11 mouse cellular contexts compared by ENCODE assay signal in the genomic region with DNA sequence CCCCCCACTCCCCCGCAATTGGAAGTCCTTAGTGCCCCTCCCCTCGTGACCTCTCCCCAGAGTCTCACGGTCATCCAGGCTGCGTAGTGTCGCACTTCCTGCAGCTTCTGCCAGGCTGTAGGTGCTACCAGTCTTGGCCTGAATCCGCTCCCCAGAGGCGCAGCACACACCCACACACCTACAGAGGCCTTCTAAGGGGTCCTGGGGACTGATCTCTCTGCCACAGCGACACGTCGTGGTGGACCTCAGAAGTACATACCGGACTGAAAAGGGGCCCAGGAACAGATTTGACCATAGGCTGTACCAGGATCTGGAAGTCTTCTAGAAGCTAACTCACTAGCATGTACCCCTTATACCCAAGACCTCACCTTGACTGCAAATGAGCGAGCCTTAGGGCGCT. TPM values are rescaled to one million over a fixed set of nuclear protein-coding genes. Genes with fewer than 3 reads are reported as not detected.
A peak's percentile ranks its signal among the peaks of the same experiment; 100 is the strongest.
DNase-seq lines count a peak whose midpoint lies in the region; ATAC-seq and TF ChIP-seq lines count a peak whose summit lies in the region.
"Had no signal": no experiment of that assay in that cellular context is flagged by ENCODE, and none has a peak within 500 bp of the region (broad histone marks: within the 10 kb centered on the region; RNA-seq: fewer than 3 reads in every experiment).

No protein-coding gene starts in this region.

- H3K4me2 ChIP-seq in hindbrain, embryonic 12.5 days (replicated peaks): no peak overlapping the region
- H3K4me2 ChIP-seq: heart, embryonic 13.5 days had no signal

- peak; percentile 52; the same call in 1 of the 2 replicates for ATAC-seq in hindbrain, embryonic 12.5 days (ENCODE audit: low FRiP score)

- H3K4me3 ChIP-seq in thymus, adult 2 months (ENCODE audit: control insufficient read depth, insufficient read depth, low read length): no peak overlapping the region
- no peak overlapping the region for H3K4me3 ChIP-seq in hindbrain, embryonic 12.5 days
- H3K4me3 ChIP-seq: heart, embryonic 13.5 days had no signal

- no peaks in the 10 kb centered on the region for H3K27me3 ChIP-seq in thymus, adult 2 months (ENCODE audit: control insufficient read depth, insufficient read depth, low read length)
- H3K27me3 ChIP-seq in hindbrain, embryonic 12.5 days: peaks cover 27% of the 10 kb centered on the region

- 28% methylated on average over 13 of the region's 13 CpGs for WGBS in thymus, adult 2 months
- 22% methylated on average over 13 of the region's 13 CpGs for WGBS in hindbrain, embryonic 12.5 days

- H3K27ac ChIP-seq in thymus, adult 2 months (ENCODE audit: control insufficient read depth, insufficient read depth, low read length): no peak overlapping the region
- H3K27ac ChIP-seq in hindbrain, embryonic 12.5 days: no peak overlapping the region
- H3K27ac ChIP-seq: heart, embryonic 13.5 days; macrophage had no signal

- H3K9ac ChIP-seq in hindbrain, embryonic 12.5 days: no peak overlapping the region
- H3K9ac ChIP-seq: heart, embryonic 13.5 days had no signal

- DNase-seq in heart, postnatal 4 days: peak; percentile 33
- no peak for DNase-seq in heart, adult 11 months
- peak; percentile 30 for DNase-seq in thymus, adult 2 months
- no peak for DNase-seq in thymus, adult 18-20 months
- no peak for DNase-seq in ovary, adult 18-20 months (ENCODE audit: low spot score)
- DNase-seq in right cerebral cortex, postnatal 4 days: no peak
- no peak for DNase-seq in layer of hippocampus, adult 8-10 months (ENCODE audit: low spot score in 2 of 2)
- DNase-seq: cerebellum, adult 11 months had no signal

- TF ChIP-seq POLR2A in thymus, adult 2 months (IDR thresholded peaks at IDR 0.05; ENCODE audit: control insufficient read depth, extremely low read depth, insufficient read depth, low read length, poor library complexity): no peak

- H3K9me3 ChIP-seq in hindbrain, embryonic 12.5 days (replicated peaks): no peaks in the 10 kb centered on the region
- H3K9me3 ChIP-seq: heart, embryonic 13.5 days had no signal

- H3K36me3 ChIP-seq in thymus, adult 2 months (ENCODE audit: control insufficient read depth, insufficient read depth, low read length): no peaks in the 10 kb centered on the region
- H3K36me3 ChIP-seq in hindbrain, embryonic 12.5 days: no peaks in the 10 kb centered on the region
- H3K36me3 ChIP-seq: heart, embryonic 13.5 days had no signal

- no peaks in the 10 kb centered on the region for H3K4me1 ChIP-seq in thymus, adult 2 months (replicated peaks; ENCODE audit: control insufficient read depth, insufficient read depth, low read length)
- H3K4me1 ChIP-seq in hindbrain, embryonic 12.5 days: no peaks in the 10 kb centered on the region
- H3K4me1 ChIP-seq: heart, embryonic 13.5 days had no signal

- TF ChIP-seq CTCF in thymus, adult 2 months (IDR thresholded peaks at IDR 0.05; ENCODE audit: borderline replicate concordance, control insufficient read depth, extremely low read depth, insufficient read depth, low read length, poor library complexity): no peak

RNA-seq across cellular contexts. Expression of gene Rhcg, which starts 53.8 kb away (rescaled TPM):
- total RNA-seq in heart, postnatal 4 days (2021): not detected
- 0.56 and 1.2 TPM in 2 replicates for polyA plus RNA-seq in thymus, adult 2 months (2012; rRNA removed)
- polyA plus RNA-seq in hindbrain, embryonic 12.5 days (2016; fragmentation: Nextera tagmentation; extraction: Ambion mirVana): 1.4 and 2.3 TPM in 2 replicates
- 1 to 10 TPM in 1 of 4 experiments, under 1 TPM in 3; 0.59 to 2.7 (median 0.81) TPM for total RNA-seq in layer of hippocampus, adult 8-10 months (2022)
- polyA plus RNA-seq: heart, embryonic 13.5 days; macrophage had no signal

Comparison
In these comparisons a context has a peak if more than half of its experiments do, and no peak if none do; other contexts are left out.
1. DNase-seq: peak in heart, postnatal 4 days (single experiment) and thymus, adult 2 months (single experiment); none in heart, adult 11 months (single experiment), thymus, adult 18-20 months (0 of 2), ovary, adult 18-20 months (single experiment), right cerebral cortex, postnatal 4 days (single experiment) and layer of hippocampus, adult 8-10 months (0 of 2).